Mouse (Mus musculus): ENCODE measurements around the gene Btbd11.

The Btbd11 gene

GRCm38 (mm10) chr10:85518111-85518409 lies 131.4 kb downstream of the Btbd11 start:
- no peak for DNase-seq (ENCODE audit: low read depth, low spot score)

GRCm38 (mm10) chr10:85522220-85522760 lies 135.7 kb downstream of the Btbd11 start:
- no peak for DNase-seq (ENCODE audit: low read depth, low spot score)

- DNase-seq (ENCODE audit: low read depth, low spot score): no peak
Measured at GRCm38 (mm10) chr10:85525267-85526015, 138.8 kb downstream of the Btbd11 start.

- no peak for DNase-seq (ENCODE audit: low read depth, low spot score)
Measured at GRCm38 (mm10) chr10:85526657-85527056, 140.0 kb downstream of the Btbd11 start.

- DNase-seq (ENCODE audit: low read depth, low spot score): no peak
Measured at GRCm38 (mm10) chr10:85527722-85528121, 141.1 kb downstream of the Btbd11 start.

GRCm38 (mm10) chr10:85533192-85533710 lies 146.6 kb downstream of the Btbd11 start:
- DNase-seq (ENCODE audit: low read depth, low spot score): no peak

- DNase-seq (ENCODE audit: low read depth, low spot score): no peak
Measured at GRCm38 (mm10) chr10:85538051-85538753, 151.6 kb downstream of the Btbd11 start.

- no peak for DNase-seq (ENCODE audit: low read depth, low spot score)
Measured at GRCm38 (mm10) chr10:85539510-85540120, 153.0 kb downstream of the Btbd11 start.

GRCm38 (mm10) chr10:85540311-85541093 lies 153.9 kb downstream of the Btbd11 start:
- DNase-seq (ENCODE audit: low read depth, low spot score): no peak

GRCm38 (mm10) chr10:85541481-85541880 lies 154.9 kb downstream of the Btbd11 start:
- DNase-seq (ENCODE audit: low read depth, low spot score): no peak

- DNase-seq (ENCODE audit: low read depth, low spot score): no peak
Measured at GRCm38 (mm10) chr10:85541892-85542630, 155.4 kb downstream of the Btbd11 start.

- DNase-seq (ENCODE audit: low read depth, low spot score): no peak
Measured at GRCm38 (mm10) chr10:85543281-85543680, 156.7 kb downstream of the Btbd11 start.

- no peak for DNase-seq (ENCODE audit: low read depth, low spot score)
Measured at GRCm38 (mm10) chr10:85544991-85545390, 158.4 kb downstream of the Btbd11 start.

GRCm38 (mm10) chr10:85555193-85555592 lies 168.6 kb downstream of the Btbd11 start:
- DNase-seq (ENCODE audit: low read depth, low spot score): no peak

GRCm38 (mm10) chr10:85561418-85561817 lies 174.8 kb downstream of the Btbd11 start:
- DNase-seq (ENCODE audit: low read depth, low spot score): no peak

- DNase-seq (ENCODE audit: low read depth, low spot score): no peak
Measured at GRCm38 (mm10) chr10:85571456-85571855, 184.8 kb downstream of the Btbd11 start.

GRCm38 (mm10) chr10:85572571-85572970 lies 186.0 kb downstream of the Btbd11 start:
- DNase-seq (ENCODE audit: low read depth, low spot score): no peak

- no peak for DNase-seq (ENCODE audit: low read depth, low spot score)
Measured at GRCm38 (mm10) chr10:85577891-85578420, 191.3 kb downstream of the Btbd11 start.

GRCm38 (mm10) chr10:85578571-85579465 lies 192.2 kb downstream of the Btbd11 start:
- DNase-seq (ENCODE audit: low read depth, low spot score): no peak
